Mouse (Mus musculus) MEL (cell line): ENCODE measurements around the gene Mdc1.

Experiments used
- CTCF ChIP-seq, 3 experiments: IDR thresholded peaks in 2 of 3; conservative IDR thresholded peaks in 1 of 3; 2 replicates each; pipeline ENCODE4 v1.5.1; 2011 to 2012; ENCODE audit warnings: low read length in 3 of 3, low read depth in 2 of 3, mild to moderate bottlenecking in 2 of 3, improper control_type of control experiment in 1 of 3, inconsistent platforms in 1 of 3, mixed read lengths in 1 of 3, moderate library complexity in 1 of 3; ENCODE audit not compliant: control insufficient read depth in 1 of 3, insufficient read depth in 1 of 3, poor library complexity in 1 of 3, severe bottlenecking in 1 of 3
- NELFE ChIP-seq: IDR thresholded peaks from 2 replicates; pipeline ENCODE4 v1.6.1; 2011; ENCODE audit warnings: low read depth, low read length, improper control_type of control experiment
- POLR2A ChIP-seq, 2 experiments: IDR thresholded peaks; 2 replicates each; pipeline ENCODE4 v1.6.1; 2011 to 2012; ENCODE audit warnings: low read length in 2 of 2, mild to moderate bottlenecking in 2 of 2, control low read depth in 1 of 2, improper control_type of control experiment in 1 of 2, low read depth in 1 of 2, moderate library complexity in 1 of 2; ENCODE audit not compliant: control insufficient read depth in 1 of 2, insufficient read depth in 1 of 2, poor library complexity in 1 of 2

DNA sequence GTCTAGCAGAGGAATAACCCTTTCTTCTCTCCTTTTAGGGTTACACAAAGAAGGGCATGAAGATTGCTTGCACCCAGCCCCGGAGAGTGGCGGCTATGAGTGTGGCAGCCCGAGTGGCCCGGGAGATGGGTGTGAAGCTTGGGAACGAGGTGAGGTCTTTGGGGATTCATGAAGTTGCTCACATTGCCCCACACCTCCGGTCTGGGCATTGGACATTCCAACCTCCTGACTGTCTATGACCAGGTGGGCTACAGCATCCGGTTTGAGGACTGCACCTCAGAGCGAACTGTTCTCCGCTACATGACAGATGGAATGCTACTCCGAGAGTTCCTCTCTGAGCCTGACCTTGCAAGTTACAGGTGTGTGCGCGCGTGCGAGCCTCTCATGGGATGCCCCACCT lies 42.5 kb downstream of the Mdc1 start:
- no peak for TF ChIP-seq POLR2A (IDR thresholded peaks at IDR 0.05; ENCODE audit: control insufficient read depth in 1 of 2, insufficient read depth in 1 of 2, low read depth in 1 of 2, low read length in 2 of 2, poor library complexity in 1 of 2)
- no peak for TF ChIP-seq CTCF (IDR thresholded peaks at IDR 0.05 in 2 of 3, conservative IDR thresholded peaks at IDR 0.05 in 1 of 3; ENCODE audit: control insufficient read depth in 1 of 3, insufficient read depth in 1 of 3, low read depth in 2 of 3, low read length in 3 of 3, poor library complexity in 1 of 3, severe bottlenecking in 1 of 3)
- no peak for TF ChIP-seq NELFE
